Mouse (Mus musculus) cerebellum, adult 18-20 months (tissue): ENCODE measurements at regions not wholly inside any gene's neighbourhood (a gene's known extent, or its start where the extent isn't known, plus 50 kb on each side); places are given as distances from the start of the nearest gene placed in this dataset.

Source experiments
- DNase-seq, 2 experiments: peaks; one replicate each; pipeline ENCODE4 v3.0.0; 2021

GRCm38 (mm10) chr4:7091201-7091814, 1147.5 kb downstream of the Car8 start:
- DNase-seq, result no peak
